Comparison of ENCODE assay signal across 13 mouse cellular contexts in the genomic region with DNA sequence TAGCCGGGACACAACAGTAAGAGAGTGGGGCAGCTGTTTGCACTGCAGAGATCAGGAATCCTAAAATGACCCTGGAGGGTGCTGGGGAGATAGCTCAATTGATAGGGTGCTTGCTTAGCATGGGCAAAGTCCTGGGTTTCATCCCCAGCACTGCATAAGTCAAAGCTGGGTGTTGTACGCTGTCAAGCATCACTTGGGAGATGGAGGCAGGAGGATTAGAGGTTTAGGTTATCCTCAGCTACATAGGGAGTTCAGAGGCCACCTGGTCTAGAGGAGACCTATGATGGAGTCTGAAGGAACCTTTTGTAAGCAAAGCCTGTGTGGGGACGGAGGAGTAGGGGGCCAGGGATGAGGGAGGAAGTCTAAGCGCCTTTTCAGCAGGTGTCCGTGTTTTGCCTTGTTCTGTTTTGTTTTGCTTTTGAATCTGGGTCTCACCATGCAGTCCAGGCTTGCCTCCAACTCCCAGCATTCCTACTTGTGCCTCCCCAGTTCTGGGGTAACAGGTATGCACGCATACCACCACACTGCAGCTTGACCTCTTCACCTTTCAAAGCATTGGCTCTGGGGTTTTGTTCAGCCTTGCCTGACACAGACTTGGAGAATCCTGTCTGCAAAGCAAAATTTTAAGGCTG. TPM values are rescaled to one million over a fixed set of nuclear protein-coding genes. Genes with fewer than 3 reads are reported as not detected.
DNase-seq lines count a peak whose midpoint lies in the region; ATAC-seq and TF ChIP-seq lines count a peak whose summit lies in the region.
"Had no signal": no experiment of that assay in that cellular context is flagged by ENCODE, and none has a peak within 500 bp of the region (broad histone marks: within the 10 kb centered on the region; RNA-seq: fewer than 3 reads in every experiment).

No protein-coding gene starts in this region.

- H3K27ac ChIP-seq in liver, embryonic 14.5 days: no peak overlapping the region
- no peak overlapping the region for H3K27ac ChIP-seq in midbrain, embryonic 16.5 days (ENCODE audit: low read length)
- H3K27ac ChIP-seq: forebrain, embryonic 10.5 days; midbrain, embryonic 10.5 days; neural tube, embryonic 12.5 days had no signal

- H3K36me3 ChIP-seq in liver, embryonic 14.5 days (replicated peaks; ENCODE audit: control insufficient read depth, insufficient read depth, low read depth): no peaks in the 10 kb centered on the region
- H3K36me3 ChIP-seq in midbrain, embryonic 16.5 days (ENCODE audit: control insufficient read depth, insufficient read depth, low read length): no peaks in the 10 kb centered on the region
- H3K36me3 ChIP-seq: forebrain, embryonic 10.5 days; midbrain, embryonic 10.5 days; neural tube, embryonic 12.5 days had no signal

- no peak for TF ChIP-seq EP300 in liver, embryonic 14.5 days (IDR thresholded peaks at IDR 0.05; ENCODE audit: low read depth)

- no peak overlapping the region for H3K9ac ChIP-seq in liver, embryonic 14.5 days (replicated peaks)
- no peak overlapping the region for H3K9ac ChIP-seq in midbrain, embryonic 16.5 days (ENCODE audit: low read depth, low read length)
- H3K9ac ChIP-seq: neural tube, embryonic 12.5 days had no signal

- H3K4me1 ChIP-seq in liver, embryonic 14.5 days (replicated peaks; ENCODE audit: control insufficient read depth in 2 of 2, insufficient read depth in 2 of 2, low read length in 1 of 2): peaks cover 0 to 19% of the 10 kb centered on the region in 2 experiments; a peak in 2 of 4 replicates
- no peaks in the 10 kb centered on the region for H3K4me1 ChIP-seq in midbrain, embryonic 16.5 days (ENCODE audit: control insufficient read depth, insufficient read depth, low read length)
- H3K4me1 ChIP-seq: forebrain, embryonic 10.5 days; midbrain, embryonic 10.5 days; neural tube, embryonic 12.5 days had no signal

- peak; percentile 8 to 31 for DNase-seq in spleen, adult 18-20 months
- no peak for DNase-seq in spleen, adult 12 weeks (ENCODE audit: low spot score)
- no peak for DNase-seq in liver, embryonic 14.5 days (ENCODE audit: low read depth in 3 of 3, low spot score in 3 of 3)
- DNase-seq in spleen, postnatal 36 days (ENCODE audit: low spot score in 2 of 2): peak; percentile 11 to 21
- DNase-seq in T-cell, adult 2 months (ENCODE audit: low spot score): no peak
- DNase-seq: cerebellum, adult 8-10 months; heart, postnatal 10 days; kidney, postnatal 10 days had no signal

- 26% methylated on average over 6 of the region's 6 CpGs for whole genome bisulfite sequencing in liver, embryonic 14.5 days (ENCODE audit: insufficient replicate concordance)
- 74% methylated on average over 6 of the region's 6 CpGs for WGBS in midbrain, embryonic 16.5 days

- 0 out of 2 replicates have a peak, but pooled peaks have one; percentile 2 for ATAC-seq in liver, embryonic 14.5 days (ENCODE audit: insufficient read depth)
- no peak for ATAC-seq in midbrain, embryonic 16.5 days
- ATAC-seq in activated CD4-positive, CD25-positive, alpha-beta regulatory T cell, adult 4 months: no peak

- H3K9me3 ChIP-seq in liver, embryonic 14.5 days (ENCODE audit: control insufficient read depth, low read length): no peaks in the 10 kb centered on the region
- H3K9me3 ChIP-seq in midbrain, embryonic 16.5 days (replicated peaks; ENCODE audit: control insufficient read depth, low read length, poor library complexity, severe bottlenecking): no peaks in the 10 kb centered on the region
- H3K9me3 ChIP-seq: neural tube, embryonic 12.5 days had no signal

- peak overlapping the region; percentile 14 to 53; a peak in 3 of 4 replicates for H3K4me3 ChIP-seq in liver, embryonic 14.5 days (ENCODE audit: insufficient read depth in 1 of 2, low read depth in 2 of 2, low read length in 2 of 2)
- H3K4me3 ChIP-seq in midbrain, embryonic 16.5 days (ENCODE audit: low read depth, low read length): no peak overlapping the region
- H3K4me3 ChIP-seq: forebrain, embryonic 10.5 days; midbrain, embryonic 10.5 days; neural tube, embryonic 12.5 days had no signal

- no peaks in the 10 kb centered on the region for H3K27me3 ChIP-seq in liver, embryonic 14.5 days (ENCODE audit: control insufficient read depth, insufficient read depth, low read length)
- no peaks in the 10 kb centered on the region for H3K27me3 ChIP-seq in midbrain, embryonic 16.5 days (ENCODE audit: control insufficient read depth, insufficient read depth, low read depth, low read length)
- H3K27me3 ChIP-seq: neural tube, embryonic 12.5 days had no signal

- no peak for TF ChIP-seq CTCF in liver, embryonic 14.5 days (IDR thresholded peaks at IDR 0.05; ENCODE audit: low read depth)

- peak overlapping the region; percentile 26; the same call in 1 of the 2 replicates for H3K4me2 ChIP-seq in liver, embryonic 14.5 days (ENCODE audit: low read depth)
- H3K4me2 ChIP-seq in midbrain, embryonic 16.5 days (ENCODE audit: low read length): no peak overlapping the region
- H3K4me2 ChIP-seq: neural tube, embryonic 12.5 days had no signal

RNA-seq across cellular contexts. Expression of a gene that starts 0.7 kb away (rescaled TPM):
- polyA plus RNA-seq in liver, embryonic 14.5 days (2012; rRNA removed): 0.31 and 0.33 TPM in 2 replicates
- 0.36 and 0.85 TPM in 2 replicates for polyA plus RNA-seq in liver, embryonic 14.5 days (2014; fragmentation: Nextera tagmentation; extraction: Ambion mirVana)
- not detected in 2 replicates for polyA plus RNA-seq in midbrain, embryonic 16.5 days (2015; fragmentation: Nextera tagmentation; extraction: Ambion mirVana)
- polyA plus RNA-seq in activated CD4-positive, CD25-positive, alpha-beta regulatory T cell, adult 4 months (2017; shearing (Covaris generic)): 10 to 100 TPM; 33.8 to 34.2 TPM
- polyA plus RNA-seq: forebrain, embryonic 10.5 days; midbrain, embryonic 10.5 days had no signal

RNA-seq across cellular contexts. Expression of a gene that starts 38.9 kb away (rescaled TPM):
- 3.4 and 3.6 TPM in 2 replicates for polyA plus RNA-seq in liver, embryonic 14.5 days (2012; rRNA removed)
- 2.0 and 2.5 TPM in 2 replicates for polyA plus RNA-seq in liver, embryonic 14.5 days (2014; fragmentation: Nextera tagmentation; extraction: Ambion mirVana)
- polyA plus RNA-seq in midbrain, embryonic 16.5 days (2015; fragmentation: Nextera tagmentation; extraction: Ambion mirVana): 12.0 and 12.1 TPM in 2 replicates
- polyA plus RNA-seq in activated CD4-positive, CD25-positive, alpha-beta regulatory T cell, adult 4 months (2017; shearing (Covaris generic)): 10 to 100 TPM; 23.2 to 30.6 TPM

Comparison
In these comparisons a context has a peak if more than half of its experiments do, and no peak if none do; other contexts are left out.
1. DNase-seq: peak in spleen, adult 18-20 months (2 of 2) and spleen, postnatal 36 days (2 of 2); none in spleen, adult 12 weeks (single experiment), liver, embryonic 14.5 days (0 of 3) and T-cell, adult 2 months (single experiment).
2. RNA of a gene that starts 0.7 kb away (polyA plus RNA-seq): 33.8 to 34.2 TPM in activated CD4-positive, CD25-positive, alpha-beta regulatory T cell, adult 4 months; 0.31 to 0.85 TPM in liver, embryonic 14.5 days and not detected in midbrain, embryonic 16.5 days; every median in the first group is over 10 times any median in the second.